Mouse (Mus musculus): ENCODE measurements around the gene Magi1.

Magi1 gene

GRCm38 (mm10) chr6:94145430-94146205, 138.1 kb downstream of the Magi1 start:
- in situ Hi-C loops (cut with MboI; ENCODE audit: low pct_unique_long_range_greater_than_20kb in 1 of 2, low sequenced_read_pairs in 2 of 2, unreplicated experiment in 1 of 2), result no loop called here

- in situ Hi-C loops (cut with MboI; ENCODE audit: low pct_unique_long_range_greater_than_20kb in 1 of 2, low sequenced_read_pairs in 2 of 2, unreplicated experiment in 1 of 2), result no loop called here
Observed at GRCm38 (mm10) chr6:94142493-94142892, 141.2 kb downstream of the Magi1 start.

GRCm38 (mm10) chr6:94141496-94141895, 142.2 kb downstream of the Magi1 start:
- in situ Hi-C loops (cut with MboI; ENCODE audit: low pct_unique_long_range_greater_than_20kb in 1 of 2, low sequenced_read_pairs in 2 of 2, unreplicated experiment in 1 of 2), result no loop called here

- in situ Hi-C loops (cut with MboI; ENCODE audit: low pct_unique_long_range_greater_than_20kb in 1 of 2, low sequenced_read_pairs in 2 of 2, unreplicated experiment in 1 of 2), result no loop called here
Observed at GRCm38 (mm10) chr6:94139952-94140414, 143.7 kb downstream of the Magi1 start.

GRCm38 (mm10) chr6:94136693-94137092, 147.0 kb downstream of the Magi1 start:
- in situ Hi-C loops (cut with MboI; ENCODE audit: low pct_unique_long_range_greater_than_20kb in 1 of 2, low sequenced_read_pairs in 2 of 2, unreplicated experiment in 1 of 2), result no loop called here

- in situ Hi-C loops (cut with MboI; ENCODE audit: low pct_unique_long_range_greater_than_20kb in 1 of 2, low sequenced_read_pairs in 2 of 2, unreplicated experiment in 1 of 2), result no loop called here
Observed at GRCm38 (mm10) chr6:94134159-94134558, 149.6 kb downstream of the Magi1 start.

GRCm38 (mm10) chr6:94131999-94132398, 151.7 kb downstream of the Magi1 start:
- in situ Hi-C loops (cut with MboI; ENCODE audit: low pct_unique_long_range_greater_than_20kb in 1 of 2, low sequenced_read_pairs in 2 of 2, unreplicated experiment in 1 of 2), result no loop called here

GRCm38 (mm10) chr6:94130389-94130788, 153.3 kb downstream of the Magi1 start:
- in situ Hi-C loops (cut with MboI; ENCODE audit: low pct_unique_long_range_greater_than_20kb in 1 of 2, low sequenced_read_pairs in 2 of 2, unreplicated experiment in 1 of 2), result no loop called here

- in situ Hi-C loops (cut with MboI; ENCODE audit: low pct_unique_long_range_greater_than_20kb in 1 of 2, low sequenced_read_pairs in 2 of 2, unreplicated experiment in 1 of 2), result no loop called here
Observed at GRCm38 (mm10) chr6:94126763-94127162, 157.0 kb downstream of the Magi1 start.

- in situ Hi-C loops (cut with MboI; ENCODE audit: low pct_unique_long_range_greater_than_20kb in 1 of 2, low sequenced_read_pairs in 2 of 2, unreplicated experiment in 1 of 2), result no loop called here
Observed at GRCm38 (mm10) chr6:94125144-94125543, 158.6 kb downstream of the Magi1 start.

- in situ Hi-C loops (cut with MboI; ENCODE audit: low pct_unique_long_range_greater_than_20kb in 1 of 2, low sequenced_read_pairs in 2 of 2, unreplicated experiment in 1 of 2), result no loop called here
Observed at GRCm38 (mm10) chr6:94124279-94124678, 159.4 kb downstream of the Magi1 start.

GRCm38 (mm10) chr6:94122566-94123150, 161.1 kb downstream of the Magi1 start:
- in situ Hi-C loops (cut with MboI; ENCODE audit: low pct_unique_long_range_greater_than_20kb in 1 of 2, low sequenced_read_pairs in 2 of 2, unreplicated experiment in 1 of 2), result no loop called here

GRCm38 (mm10) chr6:94121488-94121887, 162.2 kb downstream of the Magi1 start:
- in situ Hi-C loops (cut with MboI; ENCODE audit: low pct_unique_long_range_greater_than_20kb in 1 of 2, low sequenced_read_pairs in 2 of 2, unreplicated experiment in 1 of 2), result no loop called here

- in situ Hi-C loops (cut with MboI; ENCODE audit: low pct_unique_long_range_greater_than_20kb in 1 of 2, low sequenced_read_pairs in 2 of 2, unreplicated experiment in 1 of 2), result no loop called here
Observed at GRCm38 (mm10) chr6:94116434-94117432, 167.0 kb downstream of the Magi1 start.

- in situ Hi-C loops (cut with MboI; ENCODE audit: low pct_unique_long_range_greater_than_20kb in 1 of 2, low sequenced_read_pairs in 2 of 2, unreplicated experiment in 1 of 2), result no loop called here
Observed at GRCm38 (mm10) chr6:94111833-94112232, 171.9 kb downstream of the Magi1 start.

GRCm38 (mm10) chr6:94107401-94108107, 176.2 kb downstream of the Magi1 start:
- in situ Hi-C loops (cut with MboI; ENCODE audit: low pct_unique_long_range_greater_than_20kb in 1 of 2, low sequenced_read_pairs in 2 of 2, unreplicated experiment in 1 of 2), result no loop called here

GRCm38 (mm10) chr6:94103581-94103980, 180.1 kb downstream of the Magi1 start:
- in situ Hi-C loops (cut with MboI; ENCODE audit: low pct_unique_long_range_greater_than_20kb in 1 of 2, low sequenced_read_pairs in 2 of 2, unreplicated experiment in 1 of 2), result no loop called here

- in situ Hi-C loops (cut with MboI; ENCODE audit: low pct_unique_long_range_greater_than_20kb in 1 of 2, low sequenced_read_pairs in 2 of 2, unreplicated experiment in 1 of 2), result no loop called here
Observed at GRCm38 (mm10) chr6:94101256-94101655, 182.5 kb downstream of the Magi1 start.

Data from mouse embryonic stem cell (cell line).